Mouse (Mus musculus) G1E (cell line): ENCODE measurements at regions not wholly inside any gene's neighbourhood (a gene's known extent, or its start where the extent isn't known, plus 50 kb on each side); places are given as distances from the start of the nearest gene placed in this dataset.

Source experiments
- ATAC-seq: 2 replicates; pipeline ENCODE4 v1.8.0; 2016; ENCODE audit warnings: mild to moderate bottlenecking; ENCODE audit not compliant: insufficient number of reproducible peaks, poor library complexity, low FRiP score, severe bottlenecking; ENCODE audit errors: extremely low read depth
- DNase-seq: peaks from one replicate; pipeline ENCODE4 v3.0.0; 2012; ENCODE audit warnings: low spot score
- H3K27me3 ChIP-seq: 2 replicates; pipeline ENCODE4 v1.6.1; 2012; ENCODE audit warnings: mild to moderate bottlenecking, low read length, inconsistent platforms; ENCODE audit not compliant: insufficient read depth
- H3K36me3 ChIP-seq: replicated peaks from 2 replicates; pipeline ENCODE3; 2012; ENCODE audit warnings: mild to moderate bottlenecking, inconsistent platforms
- H3K4me1 ChIP-seq: 2 replicates; pipeline ENCODE4 v1.6.1; 2012; ENCODE audit warnings: low read depth, low read length, inconsistent platforms, mixed read lengths; ENCODE audit not compliant: insufficient read depth
- H3K4me3 ChIP-seq: 2 replicates; pipeline ENCODE4 v1.5.1; 2012; ENCODE audit warnings: low read depth, mild to moderate bottlenecking, inconsistent platforms, low read length, moderate library complexity, mixed read lengths
- H3K9me3 ChIP-seq: replicated peaks from 2 replicates; pipeline ENCODE4 v1.6.1; 2012; ENCODE audit warnings: inconsistent platforms
- CTCF ChIP-seq: IDR thresholded peaks from 2 replicates; pipeline ENCODE4 v1.5.1; 2012; ENCODE audit warnings: low read depth, low read length, inconsistent platforms, mixed read lengths
- GATA1 ChIP-seq: IDR thresholded peaks from 2 replicates; pipeline ENCODE4 v1.6.1; 2012; ENCODE audit warnings: borderline replicate concordance, low read length, inconsistent platforms, mixed read lengths
- GATA2 ChIP-seq: IDR thresholded peaks from 2 replicates; pipeline ENCODE4 v1.6.1; 2012; ENCODE audit warnings: low read depth, low read length, inconsistent platforms, borderline replicate concordance
- POLR2AphosphoS5 ChIP-seq: IDR thresholded peaks from 2 replicates; pipeline ENCODE4 v1.6.1; 2012; ENCODE audit warnings: low read depth, low read length, inconsistent platforms; ENCODE audit not compliant: insufficient replicate concordance
- TAL1 ChIP-seq: conservative IDR thresholded peaks from 2 replicates; pipeline ENCODE4 v1.6.1; 2012; ENCODE audit warnings: low read depth, low read length, inconsistent platforms, mixed read lengths

GRCm38 (mm10) chr6:117351846-117352245, 183.5 kb downstream of the Cxcl12 start:
- Histone ChIP-seq H3K27me3 (no peaks in the 10 kb centered on the region), H3K36me3 (no peaks in the 10 kb centered on the region), H3K4me3 (no peak overlapping the region), H3K4me1 (no peaks in the 10 kb centered on the region), H3K9me3 (peaks cover 19% of the 10 kb centered on the region)
- ATAC-seq (no peak), DNase-seq (no peak)
- TF ChIP-seq CTCF (no peak), POLR2AphosphoS5 (no peak), TAL1 (no peak), GATA2 (no peak), GATA1 (no peak)

GRCm38 (mm10) chr6:117353091-117353490, 184.8 kb downstream of the Cxcl12 start:
- no peaks in the 10 kb centered on the region for H3K36me3 ChIP-seq
- TF ChIP-seq POLR2AphosphoS5 (no peak), GATA1 (no peak), TAL1 (no peak), GATA2 (no peak), CTCF (no peak)
- DNase-seq (no peak), ATAC-seq (no peak)
- H3K4me1 ChIP-seq = no peaks in the 10 kb centered on the region
- H3K4me3 ChIP-seq = no peak overlapping the region
- peaks cover 23% of the 10 kb centered on the region for H3K9me3 ChIP-seq
- no peaks in the 10 kb centered on the region for H3K27me3 ChIP-seq

GRCm38 (mm10) chr6:117356101-117356500, 187.8 kb downstream of the Cxcl12 start:
- H3K9me3 ChIP-seq = peaks cover 39% of the 10 kb centered on the region
- no peak overlapping the region for H3K4me3 ChIP-seq
- no peaks in the 10 kb centered on the region for H3K4me1 ChIP-seq
- no peaks in the 10 kb centered on the region for H3K36me3 ChIP-seq
- no peak for ATAC-seq
- no peak for DNase-seq
- no peaks in the 10 kb centered on the region for H3K27me3 ChIP-seq
- TF ChIP-seq GATA1 = no peak
- no peak for TF ChIP-seq GATA2
- no peak for TF ChIP-seq POLR2AphosphoS5
- TF ChIP-seq TAL1 = no peak
- no peak for TF ChIP-seq CTCF

GRCm38 (mm10) chr6:117359401-117359800, 191.1 kb downstream of the Cxcl12 start:
- no peaks in the 10 kb centered on the region for H3K4me1 ChIP-seq
- ATAC-seq (no peak), DNase-seq (no peak)
- H3K4me3 ChIP-seq = no peak overlapping the region
- no peaks in the 10 kb centered on the region for H3K36me3 ChIP-seq
- no peak for TF ChIP-seq TAL1
- TF ChIP-seq POLR2AphosphoS5 = no peak
- TF ChIP-seq CTCF = no peak
- no peaks in the 10 kb centered on the region for H3K27me3 ChIP-seq
- peaks cover 38% of the 10 kb centered on the region for H3K9me3 ChIP-seq

GRCm38 (mm10) chr6:117366563-117366962, 198.2 kb downstream of the Cxcl12 start:
- H3K4me1 ChIP-seq = no peaks in the 10 kb centered on the region
- no peaks in the 10 kb centered on the region for H3K36me3 ChIP-seq
- H3K9me3 ChIP-seq = peaks cover 42% of the 10 kb centered on the region
- H3K4me3 ChIP-seq = no peak overlapping the region
- ATAC-seq (no peak), DNase-seq (no peak)
- TF ChIP-seq CTCF = no peak
- TF ChIP-seq GATA2 = no peak
- H3K27me3 ChIP-seq = no peaks in the 10 kb centered on the region

- Histone ChIP-seq H3K4me3 (no peak overlapping the region), H3K4me1 (no peaks in the 10 kb centered on the region), H3K36me3 (no peaks in the 10 kb centered on the region), H3K9me3 (peaks cover 50% of the 10 kb centered on the region), H3K27me3 (no peaks in the 10 kb centered on the region)
- ATAC-seq (no peak), DNase-seq (no peak)
- no peak for TF ChIP-seq CTCF
- TF ChIP-seq POLR2AphosphoS5 = no peak
- no peak for TF ChIP-seq TAL1
- no peak for TF ChIP-seq GATA2
- no peak for TF ChIP-seq GATA1
Observed at GRCm38 (mm10) chr6:117375989-117376388, 207.7 kb downstream of the Cxcl12 start.

- ATAC-seq (no peak), DNase-seq (no peak)
- Histone ChIP-seq H3K4me1 (no peaks in the 10 kb centered on the region), H3K27me3 (no peaks in the 10 kb centered on the region), H3K4me3 (no peak overlapping the region), H3K9me3 (peaks cover 45% of the 10 kb centered on the region), H3K36me3 (no peaks in the 10 kb centered on the region)
- TF ChIP-seq GATA1 = no peak
- TF ChIP-seq TAL1 = no peak
- TF ChIP-seq CTCF = no peak
- no peak for TF ChIP-seq GATA2
Observed at GRCm38 (mm10) chr6:117379904-117380303, 211.6 kb downstream of the Cxcl12 start.
